Mouse (Mus musculus) urinary bladder, adult 2 months (tissue): ENCODE measurements around the gene Cdh1. TPM values are rescaled to one million over a fixed set of nuclear protein-coding genes. Genes with fewer than 3 reads are reported as not detected.
A peak's percentile ranks its signal among the peaks of the same experiment; 100 is the strongest.

ENCODE experiments used
- DNase-seq: peaks from one replicate; pipeline ENCODE4 v3.0.0; 2022; ENCODE audit warnings: low spot score
- polyA plus RNA-seq: library from polyadenylated mRNA; depleted of rRNA; stranded (reverse); fragments of >200 nt; gene quantifications from 2 replicates; pipeline ENCODE4 v1.2.3, GENCODE M21; 2012

Gene Cdh1
- polyA plus RNA-seq, 1 experiment: 81.3 TPM

- no peak for DNase-seq
Measured at GRCm38 (mm10) chr8:106623016-106623415, 19.9 kb downstream of the Cdh1 start.

- no peak for DNase-seq
Measured at GRCm38 (mm10) chr8:106623451-106623850, 20.3 kb downstream of the Cdh1 start.

- DNase-seq: no peak
Measured at GRCm38 (mm10) chr8:106623954-106624353, 20.8 kb downstream of the Cdh1 start.

GRCm38 (mm10) chr8:106624743-106625142 is 21.6 kb downstream of the Cdh1 start:
- DNase-seq: no peak

- DNase-seq: no peak
Measured at GRCm38 (mm10) chr8:106626096-106626865, 23.1 kb downstream of the Cdh1 start.

- no peak for DNase-seq
Measured at GRCm38 (mm10) chr8:106628291-106628964, 25.3 kb downstream of the Cdh1 start.

- DNase-seq: no peak
Measured at GRCm38 (mm10) chr8:106629456-106629855, 26.3 kb downstream of the Cdh1 start.

GRCm38 (mm10) chr8:106631904-106632303 is 28.8 kb downstream of the Cdh1 start:
- DNase-seq: no peak

- no peak for DNase-seq
Measured at GRCm38 (mm10) chr8:106632650-106633049, 29.5 kb downstream of the Cdh1 start.

GRCm38 (mm10) chr8:106633361-106634158 is 30.4 kb downstream of the Cdh1 start:
- DNase-seq: no peak

GRCm38 (mm10) chr8:106635284-106635683 is 32.1 kb downstream of the Cdh1 start:
- DNase-seq: no peak

GRCm38 (mm10) chr8:106637446-106637845 is 34.3 kb downstream of the Cdh1 start:
- DNase-seq: no peak

- DNase-seq: no peak
Measured at GRCm38 (mm10) chr8:106638768-106639295, 35.7 kb downstream of the Cdh1 start.

- DNase-seq: no peak
Measured at GRCm38 (mm10) chr8:106640212-106640611, 37.1 kb downstream of the Cdh1 start.

- no peak for DNase-seq
Measured at GRCm38 (mm10) chr8:106640921-106641320, 37.8 kb downstream of the Cdh1 start.

GRCm38 (mm10) chr8:106642172-106642571 is 39.0 kb downstream of the Cdh1 start:
- DNase-seq: no peak

GRCm38 (mm10) chr8:106643100-106643499 is 39.9 kb downstream of the Cdh1 start:
- DNase-seq: no peak

- DNase-seq: no peak
Measured at GRCm38 (mm10) chr8:106644957-106645356, 41.8 kb downstream of the Cdh1 start.

- DNase-seq: no peak
Measured at GRCm38 (mm10) chr8:106646153-106646552, 43.0 kb downstream of the Cdh1 start.

GRCm38 (mm10) chr8:106646731-106647130 is 43.6 kb downstream of the Cdh1 start:
- DNase-seq: peak; percentile 31

GRCm38 (mm10) chr8:106647387-106647786 is 44.2 kb downstream of the Cdh1 start:
- peak; percentile 39 for DNase-seq

GRCm38 (mm10) chr8:106648421-106648820 is 45.3 kb downstream of the Cdh1 start:
- no peak for DNase-seq
